Mouse (Mus musculus): ENCODE results near the gene Rgs5.
A peak's percentile ranks its signal among the peaks of the same experiment; 100 is the strongest.

The Rgs5 gene

DNA sequence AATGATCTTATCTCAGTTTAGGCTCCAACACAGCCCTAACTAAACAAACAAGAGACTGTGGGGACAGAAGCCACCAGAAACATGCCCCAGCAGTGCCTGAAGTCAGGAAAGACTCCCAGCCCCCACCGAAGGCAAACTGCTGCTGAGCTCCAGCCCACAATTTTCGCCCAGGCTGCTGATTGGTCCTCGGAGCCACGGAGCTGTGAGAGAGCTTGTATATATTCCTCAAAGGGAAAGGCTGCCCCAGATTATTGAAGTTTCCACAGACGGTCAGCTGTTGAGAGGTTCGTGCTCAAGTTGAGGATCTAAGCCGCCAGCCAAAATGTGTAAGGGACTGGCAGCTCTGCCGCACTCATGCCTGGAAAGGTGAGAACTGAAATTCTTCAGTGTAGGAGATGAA lies at the start of gene Rgs5:
Gene Rgs5 (plus strand): TSS at position 246 of the 400 bp plus-strand sequence.
- DNase-seq, result peak; percentile 29

DNA sequence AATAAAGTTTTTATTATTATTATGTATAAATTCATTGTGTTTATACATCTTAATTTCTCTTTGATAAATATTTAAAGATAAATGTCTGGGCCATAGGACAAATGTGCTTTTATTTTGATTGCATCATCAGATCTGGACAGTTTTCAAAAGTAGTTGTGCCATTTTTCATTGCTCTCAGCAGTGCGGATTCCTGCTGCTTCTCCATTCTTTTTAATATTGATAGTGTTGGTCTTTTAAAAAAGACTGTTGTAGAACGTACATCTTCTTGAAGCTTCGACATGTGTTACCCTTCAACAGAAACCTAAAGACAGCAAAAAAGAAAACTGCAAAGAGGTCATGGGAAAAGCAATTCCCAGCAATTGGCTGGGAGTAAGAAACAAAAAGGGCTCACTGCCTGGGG lies 49.1 kb upstream of the Rgs5 start:
- no peak for DNase-seq

DNA sequence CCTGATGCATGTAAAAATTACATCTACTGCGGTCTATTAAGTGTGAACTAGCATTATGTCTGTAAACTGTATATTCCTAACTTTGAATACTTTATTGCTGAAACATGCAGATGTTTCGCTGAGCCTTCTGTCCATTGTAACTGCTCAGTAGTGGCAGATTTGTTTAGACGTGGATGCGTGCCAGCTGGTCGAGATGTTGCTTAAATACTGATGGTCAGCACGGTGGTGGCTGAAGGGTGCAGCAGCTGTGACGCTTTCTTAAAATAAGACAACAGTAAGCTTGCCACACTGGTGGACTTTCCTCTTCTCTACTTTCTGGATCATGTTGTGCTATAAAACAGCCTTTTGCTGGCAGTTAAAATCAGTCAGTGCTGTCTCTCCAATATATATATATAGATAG lies 25.6 kb upstream of the Rgs5 start:
- DNase-seq, result no peak

DNA sequence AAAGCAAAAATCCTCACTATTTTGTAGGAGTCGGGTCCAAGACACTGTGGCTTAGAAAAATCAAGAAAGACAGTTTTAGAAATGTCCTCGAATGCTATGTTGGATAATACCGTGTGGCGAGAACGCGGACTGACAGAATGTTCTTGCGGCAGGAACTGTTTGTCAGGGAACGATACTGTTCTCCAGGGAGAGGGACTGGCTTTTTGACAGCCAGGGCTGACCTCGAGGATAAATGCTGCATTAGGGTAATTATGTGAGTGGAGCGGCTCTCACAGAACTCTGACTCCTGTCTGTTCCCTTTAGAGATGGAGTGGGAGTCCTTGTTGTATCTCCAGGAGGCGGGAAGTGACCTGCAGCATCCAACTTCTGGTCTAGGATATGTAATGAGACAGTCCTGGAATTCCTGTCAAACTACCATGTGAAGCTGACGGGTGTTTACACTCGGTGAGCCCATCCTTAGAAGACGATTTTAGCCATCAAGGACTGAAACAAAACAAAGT lies 18.0 kb upstream of the Rgs5 start:
- DNase-seq, result no peak

DNA sequence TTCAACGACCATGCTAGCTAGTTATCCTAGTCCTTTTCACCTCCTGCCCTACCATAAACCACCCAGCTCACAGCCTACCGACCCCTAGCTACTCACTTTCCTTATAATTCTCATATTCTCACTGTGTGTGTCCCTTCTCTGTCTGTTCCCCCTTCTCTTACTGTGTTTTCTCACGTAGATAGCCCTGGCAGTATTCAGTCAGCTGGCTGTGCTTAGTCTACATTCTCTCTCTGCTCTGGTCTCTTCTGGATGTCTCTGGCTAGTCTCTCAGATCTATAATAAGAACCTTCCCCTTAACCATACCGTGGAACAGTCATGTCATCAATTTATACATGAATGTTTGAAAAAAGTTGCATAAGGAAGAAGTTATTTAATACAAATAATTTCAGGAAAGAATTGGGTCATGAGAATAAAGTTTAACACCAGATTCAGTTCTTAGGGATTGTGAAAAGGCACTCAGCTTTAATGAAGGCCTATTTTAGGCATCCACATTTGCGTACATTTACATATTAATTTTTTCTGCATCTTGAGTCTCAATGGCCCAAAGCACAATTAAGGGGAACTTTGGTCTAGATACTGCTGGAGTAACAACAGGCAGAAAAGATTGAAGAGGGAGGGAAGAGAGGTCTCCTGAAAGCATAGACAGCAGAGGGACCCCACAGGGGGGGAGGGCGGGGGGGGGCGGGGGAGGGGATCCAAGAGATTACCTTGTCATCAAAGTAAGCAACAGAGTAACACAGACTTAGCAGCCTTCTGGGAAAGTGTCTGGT lies 10.2 kb upstream of the Rgs5 start:
- DNase-seq, result no peak

DNA sequence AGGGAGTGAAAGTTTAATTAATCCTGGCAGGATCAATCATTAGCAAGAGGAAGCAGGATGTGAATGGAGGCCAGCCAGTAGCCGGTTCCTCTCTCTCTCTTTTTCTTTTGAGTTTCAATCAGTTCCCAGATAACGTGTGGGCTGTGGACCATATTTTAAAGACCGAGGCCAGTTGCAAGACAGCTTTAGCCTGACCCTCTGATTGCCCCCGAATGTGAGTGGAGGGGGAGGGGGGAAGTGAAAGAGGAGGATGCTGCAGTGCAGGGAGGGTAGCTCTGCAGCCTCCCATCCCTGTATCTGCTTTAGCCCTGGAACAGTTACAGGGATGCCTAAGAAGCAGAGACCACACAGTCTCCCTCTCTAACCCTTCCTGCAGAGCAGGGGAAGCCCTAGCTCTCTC lies 4.2 kb downstream of the Rgs5 start:
- no peak for DNase-seq

DNA sequence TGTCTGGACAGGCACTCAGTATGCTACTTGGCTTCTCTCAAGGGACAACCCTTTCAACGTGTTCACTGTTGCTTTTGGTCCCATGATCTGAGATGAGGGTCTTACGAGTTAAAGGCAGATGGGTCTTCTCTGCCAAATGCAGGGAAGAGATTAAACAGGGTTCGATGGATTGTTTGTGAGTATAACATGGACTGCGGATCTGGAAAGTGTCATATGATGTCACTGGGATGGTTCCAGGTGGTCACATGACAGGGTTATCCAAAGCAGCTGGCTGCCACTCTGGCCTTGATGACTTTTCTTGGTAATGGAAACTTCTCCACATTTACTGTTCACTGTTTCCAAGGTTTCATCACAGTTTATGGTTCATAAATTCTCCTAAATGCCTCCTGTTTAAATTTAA lies 12.0 kb downstream of the Rgs5 start:
- no peak for DNase-seq

DNA sequence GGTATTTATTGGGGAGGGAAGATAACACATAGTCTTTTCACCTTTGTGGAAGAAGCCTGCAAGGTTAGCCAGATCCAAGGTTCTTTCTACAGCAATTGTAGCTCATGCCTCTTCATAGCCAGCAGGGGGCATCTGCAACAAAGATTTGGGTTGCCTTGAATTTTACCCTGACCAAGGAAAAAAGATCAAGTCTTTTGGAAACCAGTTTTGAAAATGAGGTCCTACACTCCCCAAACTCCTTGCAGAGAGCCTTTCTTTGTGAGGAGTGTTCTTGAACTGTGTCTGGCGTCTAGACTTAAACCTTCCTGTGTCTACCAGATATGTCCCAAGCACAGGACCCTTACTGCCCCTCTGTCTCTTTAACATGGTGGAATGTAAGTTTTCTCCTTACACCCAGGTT lies 15.4 kb downstream of the Rgs5 start:
- no peak for DNase-seq

DNA sequence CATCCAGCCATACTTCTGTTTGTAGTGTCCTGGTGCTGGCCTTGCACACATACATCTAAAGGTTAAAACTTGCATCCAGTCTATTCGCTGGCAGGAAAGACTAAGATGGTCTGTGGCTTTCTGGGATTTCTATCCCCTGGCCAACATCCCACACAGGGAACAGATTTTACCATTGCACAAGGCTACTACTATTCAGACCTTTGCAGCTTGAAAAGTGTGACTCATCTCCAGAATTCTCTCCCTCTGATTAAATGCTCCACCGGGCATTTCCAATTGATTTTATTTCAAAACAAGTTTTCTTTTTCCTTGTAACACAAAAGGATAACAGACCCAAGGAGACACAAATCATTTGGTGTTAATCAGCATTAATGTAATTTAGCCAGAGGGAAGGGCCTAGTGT lies 16.5 kb downstream of the Rgs5 start:
- DNase-seq, result no peak

DNA sequence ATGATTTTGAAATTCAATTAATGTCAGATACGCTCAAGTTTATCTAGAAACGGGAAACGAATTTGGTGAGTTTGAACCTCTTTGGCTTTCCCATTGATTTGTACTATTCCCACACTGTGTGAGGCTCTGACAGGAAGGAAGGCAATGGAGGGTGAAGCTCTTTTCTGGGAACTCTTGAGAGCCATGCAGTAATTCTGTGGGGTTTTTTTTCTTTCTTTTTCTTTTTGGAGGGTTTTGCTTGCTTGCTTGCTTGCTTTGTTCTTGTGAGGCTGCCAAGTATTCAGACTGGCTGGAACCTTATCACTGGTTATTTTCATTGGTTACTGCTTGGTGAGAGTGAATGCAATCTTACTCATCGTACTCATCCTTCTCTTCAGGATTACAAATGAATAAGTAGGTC lies 17.0 kb downstream of the Rgs5 start:
- no peak for DNase-seq

DNA sequence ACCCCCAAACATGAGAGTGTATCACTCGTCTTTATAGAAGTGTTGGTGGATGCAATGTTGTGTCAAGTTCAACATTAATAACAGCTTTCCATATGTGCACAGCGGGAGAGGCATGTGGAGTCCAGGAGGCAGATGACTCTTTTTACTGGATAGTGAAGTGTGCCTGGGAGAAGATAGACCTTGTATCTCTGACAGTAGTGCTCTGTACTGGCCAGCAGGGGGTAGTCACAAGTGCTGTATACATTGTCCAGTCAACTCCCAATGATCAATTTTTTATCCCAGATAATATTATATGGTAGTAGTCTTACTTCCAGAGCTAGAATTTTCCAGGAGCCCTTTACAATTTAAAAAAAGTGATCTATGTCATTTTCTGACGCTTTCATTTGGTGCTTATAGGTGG lies 18.8 kb downstream of the Rgs5 start:
- DNase-seq, result no peak

DNA sequence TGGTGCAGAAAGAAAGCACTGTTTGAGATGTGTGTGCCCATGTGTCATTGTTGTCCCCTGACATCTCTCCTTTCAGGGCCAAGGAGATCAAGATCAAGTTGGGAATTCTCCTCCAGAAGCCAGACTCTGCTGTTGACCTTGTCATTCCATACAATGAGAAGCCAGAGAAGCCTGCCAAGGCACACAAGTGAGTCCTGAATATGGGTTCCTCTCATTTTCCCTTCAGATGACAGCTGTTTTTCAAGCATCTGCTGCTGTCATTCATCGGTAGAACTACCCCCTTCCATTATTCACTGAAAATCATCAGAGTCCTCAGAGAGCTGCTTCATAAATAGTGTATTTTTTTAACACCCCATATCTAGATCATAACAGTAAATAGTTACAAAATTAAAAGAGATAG lies 21.4 kb downstream of the Rgs5 start:
- DNase-seq, result no peak

DNA sequence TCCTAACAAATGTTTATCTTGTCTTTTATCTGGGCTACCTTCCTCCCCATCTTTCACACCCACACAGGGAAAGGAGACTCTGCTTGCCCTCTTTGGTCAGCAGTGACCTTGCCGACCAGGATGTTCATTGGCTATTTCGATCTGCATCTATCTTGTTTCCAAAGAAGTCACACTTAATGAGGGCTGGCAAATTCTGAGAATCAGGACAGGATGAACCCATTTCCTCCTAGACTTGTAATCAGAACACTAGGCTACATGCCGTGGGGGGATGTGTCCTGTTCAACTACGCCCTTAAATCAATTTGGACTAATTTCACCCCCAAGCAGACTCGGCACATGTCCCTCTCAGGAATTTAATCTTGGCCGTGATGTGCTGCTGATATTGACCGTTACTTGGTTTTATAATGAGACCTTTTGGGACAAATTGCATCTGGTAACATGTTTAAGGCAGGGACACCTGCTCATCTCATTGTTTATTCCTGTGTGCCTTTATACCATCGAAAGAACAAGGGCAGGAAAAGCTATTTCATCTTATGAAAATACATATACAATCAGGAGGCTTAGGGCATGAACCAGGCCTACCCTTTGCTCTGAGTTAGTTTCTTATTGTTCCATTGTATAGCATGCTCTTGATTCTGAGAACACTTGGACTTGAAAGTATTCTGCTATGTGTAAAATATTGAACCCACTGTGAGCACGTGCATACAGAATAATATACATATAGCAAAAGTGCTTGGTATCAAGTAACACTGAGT lies 25.3 kb downstream of the Rgs5 start:
- DNase-seq, result no peak

DNA sequence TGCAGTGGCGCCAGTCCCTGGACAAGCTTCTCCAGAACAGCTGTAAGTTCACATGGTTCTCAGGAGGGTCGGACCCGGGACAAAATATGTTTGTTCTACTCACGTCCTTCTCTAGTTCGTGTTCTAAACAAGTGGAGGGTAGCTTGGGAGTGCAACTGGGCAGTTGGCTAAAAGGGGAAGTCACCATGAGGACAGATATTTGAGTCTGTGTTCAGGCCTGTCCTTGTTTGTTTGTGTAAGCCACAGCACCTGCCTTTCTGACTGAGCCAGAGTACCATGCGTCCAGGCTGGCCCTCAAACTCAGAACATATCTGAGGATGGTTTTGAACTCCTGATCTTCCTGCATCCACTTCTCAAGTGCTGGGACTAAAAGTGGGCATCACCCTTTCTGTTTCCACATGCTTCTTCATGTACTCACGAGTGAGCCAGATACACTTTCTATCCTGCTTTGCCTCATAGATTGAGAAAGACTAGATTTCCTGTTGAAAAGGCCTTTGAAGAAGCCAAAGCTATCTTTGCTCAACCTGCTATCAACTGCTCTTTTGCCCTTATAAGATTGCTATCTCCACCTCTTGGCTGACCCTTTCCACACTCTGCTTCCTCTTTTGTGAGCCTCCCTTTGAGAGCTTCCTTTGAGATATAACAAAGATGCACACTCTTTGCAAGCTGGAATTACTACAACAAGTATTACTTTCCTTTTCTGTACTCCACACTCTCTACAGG lies 27.6 kb downstream of the Rgs5 start:
- no peak for DNase-seq

DNA sequence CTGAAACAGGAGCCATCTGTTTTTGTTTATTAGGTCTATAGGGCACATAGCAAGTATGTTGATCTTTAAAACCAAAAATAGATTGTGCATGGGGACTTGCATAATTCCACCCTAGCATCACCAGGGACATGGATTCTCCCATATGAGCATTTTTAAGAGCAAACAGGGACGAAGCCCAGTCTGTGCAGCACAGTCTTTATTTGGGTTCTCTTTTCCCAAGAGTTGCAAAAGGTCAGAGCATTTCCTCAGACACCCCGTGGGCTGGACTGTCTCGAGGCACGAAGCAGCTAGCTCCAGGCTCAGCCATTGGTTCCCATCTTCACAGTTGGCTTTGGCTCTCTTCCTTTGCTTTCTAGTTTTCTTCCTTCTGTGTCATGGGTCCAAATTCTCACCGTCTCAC lies 30.0 kb downstream of the Rgs5 start:
- DNase-seq, result no peak

DNA sequence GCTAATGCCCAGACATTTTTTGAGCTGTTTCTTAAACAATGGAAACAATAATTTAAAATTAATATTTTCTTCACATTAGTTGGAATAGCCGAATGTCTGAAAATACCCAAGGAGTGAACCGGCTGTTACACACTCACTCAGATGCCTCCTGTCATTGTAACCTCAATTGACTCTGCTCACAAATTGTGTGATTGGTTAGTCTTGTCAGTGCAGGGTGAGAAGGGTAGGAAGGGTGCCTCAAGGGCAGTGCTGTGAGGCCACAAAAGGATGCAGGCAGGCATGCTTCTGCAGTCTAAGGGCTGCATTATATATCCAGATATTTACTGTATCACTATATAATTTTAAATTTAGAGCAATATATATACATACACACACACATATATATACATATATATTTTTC lies 37.7 kb downstream of the Rgs5 start:
- no peak for DNase-seq

DNA sequence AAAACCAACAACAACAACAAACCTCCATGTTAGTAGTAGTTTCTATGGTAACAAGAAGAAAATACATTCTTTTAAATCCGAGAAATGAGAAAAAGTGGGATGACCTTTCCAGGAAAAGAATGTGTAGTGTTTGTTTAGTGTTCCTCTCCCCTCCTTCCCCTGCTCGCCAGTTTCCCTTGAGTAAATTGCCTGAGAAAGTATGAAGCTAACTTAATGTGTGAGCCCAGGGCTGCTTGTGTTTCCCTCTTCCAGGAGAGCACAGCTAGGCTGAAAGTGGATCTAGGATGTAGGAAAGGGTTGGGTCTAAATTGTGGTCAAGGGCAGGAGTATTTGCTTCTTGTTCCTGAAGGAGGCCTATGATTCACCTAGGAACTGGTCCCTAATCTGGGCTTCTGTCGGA lies 38.2 kb downstream of the Rgs5 start:
- no peak for DNase-seq

DNA sequence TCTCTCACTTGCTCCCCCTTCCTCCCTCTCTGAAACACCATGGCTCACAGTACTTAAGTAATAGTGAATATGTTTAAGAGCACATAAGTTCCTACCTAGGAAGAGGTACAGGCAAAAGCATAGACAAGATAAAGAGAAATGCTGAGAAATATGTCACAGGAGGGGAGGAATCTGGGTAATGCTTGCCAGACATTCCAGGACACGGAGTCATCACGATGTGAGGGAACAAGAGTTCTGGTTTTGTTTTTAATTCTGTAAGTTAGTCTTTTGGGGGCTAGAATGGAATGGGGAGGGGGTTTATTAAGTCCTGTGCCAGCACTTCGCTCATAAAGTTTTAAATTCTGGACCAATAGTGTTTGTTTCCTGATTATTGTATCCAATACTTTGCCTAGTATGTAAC lies 40.1 kb downstream of the Rgs5 start:
- DNase-seq, result no peak

DNA sequence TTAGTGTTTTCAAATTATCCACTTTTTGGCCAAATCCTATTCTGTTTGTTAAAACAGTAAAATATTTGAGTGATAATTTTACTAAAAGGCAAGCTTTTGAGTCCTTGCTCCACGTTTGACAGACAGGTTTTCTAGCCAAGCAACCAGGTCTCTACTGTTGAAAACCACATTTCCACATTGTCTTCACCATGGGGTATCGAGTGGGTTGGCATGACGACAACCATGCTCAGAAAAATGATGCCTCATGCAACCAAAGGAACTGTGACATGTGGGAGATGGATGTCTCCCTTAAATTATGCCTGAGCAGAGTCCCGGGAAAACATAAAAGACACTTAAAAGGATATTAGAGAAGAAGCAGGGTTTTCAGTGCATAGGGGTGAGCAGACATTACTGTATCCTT lies 41.9 kb downstream of the Rgs5 start:
- no peak for DNase-seq

DNA sequence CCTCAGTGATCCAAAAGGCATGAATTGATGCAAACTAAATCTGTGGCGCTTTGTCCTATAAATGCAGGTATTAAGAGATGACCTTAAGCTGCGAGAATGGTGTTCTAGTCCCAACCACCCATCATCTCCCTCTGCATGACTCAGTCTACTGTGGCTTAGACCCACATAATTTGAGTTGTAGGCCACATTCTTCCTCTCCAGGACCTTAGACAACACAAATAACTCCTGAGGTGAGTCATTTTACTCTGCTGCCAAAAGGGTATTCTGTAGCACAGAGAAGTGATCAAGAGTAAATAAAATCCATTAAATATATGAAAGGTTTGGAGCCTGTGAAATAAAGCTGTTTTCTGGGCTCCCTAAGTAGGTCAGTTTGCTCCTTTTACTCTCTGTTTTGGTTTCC lies 43.9 kb downstream of the Rgs5 start:
- no peak for DNase-seq

DNA sequence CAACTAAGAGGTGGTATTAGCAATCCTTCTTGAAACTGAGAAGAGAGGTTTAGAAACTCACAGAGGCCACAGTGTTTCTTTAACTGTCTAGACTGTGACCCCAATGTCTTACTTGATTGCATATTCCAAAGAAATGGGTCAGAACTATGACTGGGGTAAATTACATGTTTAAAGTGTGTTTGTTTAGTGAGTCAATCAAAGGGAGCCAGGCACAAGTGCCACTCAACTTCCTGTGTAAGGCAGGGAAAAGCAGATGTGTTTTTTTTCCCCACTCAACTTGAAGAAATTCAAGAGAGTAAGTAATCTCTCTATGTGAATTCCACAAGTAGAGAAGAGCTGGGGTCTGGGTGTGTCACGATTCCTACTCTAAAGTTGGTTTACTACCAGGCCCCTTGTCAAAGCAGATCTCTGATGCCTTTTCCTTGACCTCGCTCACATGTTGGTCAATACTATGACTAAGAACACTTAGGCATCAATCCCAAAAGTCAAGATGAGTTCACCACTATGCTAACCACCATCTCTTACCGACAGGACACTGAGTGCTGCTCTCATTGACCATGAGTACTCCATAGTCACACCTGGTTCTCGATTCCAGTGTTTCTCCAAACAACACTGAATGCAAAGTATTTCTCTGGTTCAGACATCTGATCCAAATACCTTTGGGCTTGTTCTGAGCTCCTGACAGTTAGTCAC lies 49.2 kb downstream of the Rgs5 start:
- no peak for DNase-seq

DNA sequence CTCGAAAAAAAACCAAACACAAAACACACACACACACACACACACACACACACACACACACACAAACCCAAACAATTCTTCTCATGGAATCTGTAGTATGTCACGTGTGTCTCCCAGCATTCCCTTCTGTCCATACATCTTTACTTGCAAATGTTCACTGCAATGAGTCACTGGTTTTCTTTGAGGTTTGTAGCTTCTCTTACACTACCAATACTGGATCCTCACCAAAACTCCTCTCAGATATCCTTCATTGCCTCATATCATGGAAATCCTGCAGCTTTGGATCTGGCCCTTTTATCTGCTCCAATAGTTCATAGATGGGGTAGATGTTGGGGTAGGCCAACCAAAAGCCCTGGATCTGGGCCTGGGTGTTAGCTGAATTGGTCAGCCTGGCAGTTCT lies 66.5 kb downstream of the Rgs5 start:
- DNase-seq, result no peak

DNA sequence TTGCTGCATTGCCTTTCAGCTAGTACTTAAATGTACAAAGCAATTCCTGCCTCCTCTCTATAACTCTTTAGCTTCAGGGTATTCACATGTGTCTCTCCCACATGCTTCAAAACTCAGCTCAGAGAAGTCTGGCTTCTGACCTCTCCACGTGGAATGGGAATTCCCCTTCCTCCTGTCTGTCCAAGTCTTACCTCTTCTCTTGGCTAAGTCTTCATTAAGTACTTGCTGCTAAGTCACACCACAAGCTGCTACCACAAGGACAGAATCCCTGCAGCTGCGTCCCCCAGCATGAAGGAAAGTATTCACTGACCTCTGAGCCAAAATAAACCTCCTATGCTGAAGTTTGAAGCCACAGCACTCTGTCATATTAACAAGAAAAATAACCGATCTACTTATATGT lies 71.0 kb downstream of the Rgs5 start:
- no peak for DNase-seq

Data from right cerebral cortex, postnatal 25 days (tissue).